Mouse (Mus musculus) ES-E14 (cell line): ENCODE results near the gene Cdc42bpa. TPM values are rescaled to one million over a fixed set of nuclear protein-coding genes. Genes with fewer than 3 reads are reported as not detected.

Experiments
- DNase-seq: peaks from one replicate; pipeline ENCODE4 v3.0.0-alpha.2; 2013; ENCODE audit warnings: low read depth, low spot score
- H3K27ac ChIP-seq: 2 replicates; pipeline ENCODE4 v1.5.1; 2012; ENCODE audit warnings: low read depth, mild to moderate bottlenecking, low read length, moderate library complexity, mixed read lengths; ENCODE audit not compliant: poor library complexity, insufficient read depth, severe bottlenecking
- H3K36me3 ChIP-seq: 2 replicates; pipeline ENCODE4 v1.6.1; 2012; ENCODE audit warnings: mild to moderate bottlenecking, low read length, moderate library complexity, mixed read lengths; ENCODE audit not compliant: control insufficient read depth, poor library complexity, insufficient read depth, severe bottlenecking
- H3K4me1 ChIP-seq, 2 experiments: fragments of 150-350 bp in 1 of 2; sonication (generic) in 1 of 2; 2 replicates each; pipeline ENCODE4 v1.6.1; 2012; ENCODE audit warnings: low read length in 2 of 2, mild to moderate bottlenecking in 1 of 2, mixed read lengths in 1 of 2; ENCODE audit not compliant: control insufficient read depth in 2 of 2, insufficient read depth in 2 of 2, poor library complexity in 1 of 2
- H3K4me3 ChIP-seq, 2 experiments: fragments of 150-350 bp in 1 of 2; sonication (generic) in 1 of 2; 2 replicates each; pipeline ENCODE4 v1.5.1; 2012; ENCODE audit warnings: low read length in 2 of 2, low read depth in 1 of 2, mild to moderate bottlenecking in 1 of 2, mixed read lengths in 1 of 2; ENCODE audit not compliant: insufficient read depth in 1 of 2, poor library complexity in 1 of 2, severe bottlenecking in 1 of 2
- H3K9ac ChIP-seq: 2 replicates; pipeline ENCODE4 v1.6.1; 2012; ENCODE audit warnings: low read depth, mild to moderate bottlenecking, low read length, mixed read lengths; ENCODE audit not compliant: poor library complexity, insufficient read depth, severe bottlenecking
- H3K9me3 ChIP-seq: fragments of 150-350 bp; sonication (generic); 2 replicates; pipeline ENCODE4 v1.6.1; 2012; ENCODE audit warnings: low read depth, mild to moderate bottlenecking, low read length; ENCODE audit not compliant: control insufficient read depth, insufficient read depth
- CHD2 ChIP-seq: IDR thresholded peaks from 2 replicates; pipeline ENCODE4 v1.6.1; 2014; ENCODE audit warnings: mild to moderate bottlenecking, low read depth, low read length, inconsistent platforms
- HCFC1 ChIP-seq: IDR thresholded peaks from 2 replicates; pipeline ENCODE4 v1.6.1; 2012; ENCODE audit warnings: low read length, inconsistent platforms, borderline replicate concordance; ENCODE audit not compliant: insufficient read depth
- MAFK ChIP-seq: IDR thresholded peaks from 2 replicates; pipeline ENCODE4 v1.6.1; 2014; ENCODE audit warnings: mild to moderate bottlenecking, low read depth, low read length, inconsistent platforms; ENCODE audit not compliant: insufficient read depth
- ZC3H11A ChIP-seq: IDR thresholded peaks from 2 replicates; pipeline ENCODE4 v1.6.1; 2012; ENCODE audit warnings: low read depth, mild to moderate bottlenecking, inconsistent platforms, low read length, borderline replicate concordance
- ZNF384 ChIP-seq: IDR thresholded peaks from 2 replicates; pipeline ENCODE4 v1.6.1; 2012; ENCODE audit warnings: low read depth, low read length, inconsistent platforms
- in situ Hi-C, 2 experiments: fragments of 600-800 bp; cut with MboI; formaldehyde crosslinking; loops; one replicate each; pipeline ENCODE4 v1.15.1; 2025; ENCODE audit warnings: low sequenced_read_pairs in 2 of 2, inconsistent platforms in 1 of 2; ENCODE audit not compliant: unreplicated experiment in 2 of 2
- total RNA-seq: library from RNA; depleted of rRNA; stranded (reverse); fragments of 300-350 nt; gene quantifications from 2 replicates; pipeline ENCODE4 v1.2.3, GENCODE M21; 2012

Gene Cdc42bpa
- total RNA-seq, 1 experiment = 22.1 TPM

DNA sequence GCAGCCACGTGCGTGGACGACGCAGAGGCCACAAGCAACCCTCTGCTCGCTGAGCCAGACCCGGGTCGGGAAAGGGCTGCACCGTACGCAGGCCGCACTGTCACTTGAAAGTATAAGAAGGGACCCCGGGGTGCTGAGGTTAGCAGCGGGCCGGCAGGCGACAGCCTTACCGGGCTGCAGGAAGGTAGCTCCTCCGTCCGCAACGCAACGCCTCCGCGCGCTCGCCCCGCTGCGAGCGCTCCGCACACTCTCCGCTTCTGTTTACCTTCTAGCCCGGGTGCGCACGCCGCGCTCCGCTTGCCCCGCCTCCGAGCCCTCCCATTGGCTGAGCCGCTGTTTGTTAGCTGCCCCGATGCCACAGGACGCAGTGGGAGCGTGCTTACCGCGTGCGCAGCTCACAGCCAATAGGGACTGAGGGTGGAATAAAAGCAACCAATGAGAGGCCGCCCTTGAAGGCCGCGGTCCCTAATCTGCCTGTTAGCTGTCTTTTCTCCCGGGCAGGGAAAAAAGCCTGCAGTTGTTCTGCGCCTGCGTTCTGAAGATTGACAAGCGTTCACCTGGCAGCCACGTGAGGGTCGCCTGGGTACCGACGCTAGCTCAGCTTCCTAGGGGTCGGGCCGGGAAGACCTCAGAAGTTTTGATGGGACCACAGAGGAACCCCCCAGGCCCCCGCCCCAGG, 235.6 kb downstream of the Cdc42bpa start:
- in situ Hi-C loops = no loop called here
- peak; percentile 96 for DNase-seq
- no peak for TF ChIP-seq ZC3H11A
- peak; percentile 88 for TF ChIP-seq CHD2
- TF ChIP-seq HCFC1 = no peak; the same call in 1 of the 2 replicates
- Histone ChIP-seq H3K9me3 (no peaks in the 10 kb centered on the region), H3K36me3 (no peaks in the 10 kb centered on the region), H3K4me3 (peak overlapping the region; percentile 70 to 89), H3K27ac (no peak overlapping the region), H3K4me1 (peaks cover 1 to 13% of the 10 kb centered on the region in 2 experiments; a peak in 1 of 4 replicates), H3K9ac (peak overlapping the region; percentile 55)

DNA sequence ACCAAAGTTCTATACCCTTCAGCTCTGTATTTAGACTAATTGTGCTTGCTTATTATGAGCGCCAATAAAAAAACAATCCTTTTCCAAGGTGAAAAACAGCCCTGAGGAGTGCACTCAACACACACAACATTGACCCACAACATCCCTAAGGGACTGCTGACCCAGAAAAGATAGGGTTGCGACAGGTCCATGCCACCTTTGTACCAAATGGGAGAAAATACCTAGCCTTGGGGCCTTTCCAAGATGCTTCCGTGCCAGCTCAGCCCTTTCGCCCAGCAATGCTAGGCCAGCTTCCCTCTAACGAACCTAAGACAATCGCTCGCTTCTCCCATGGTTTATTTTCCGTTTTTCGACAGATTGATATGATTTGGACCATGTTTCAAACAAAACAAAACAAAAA, 236.2 kb downstream of the Cdc42bpa start:
- Histone ChIP-seq H3K27ac (no peak overlapping the region), H3K4me3 (peak overlapping the region in 1 of 2 experiments; percentile 38; a peak in 1 of 4 replicates), H3K4me1 (peaks cover 1 to 13% of the 10 kb centered on the region in 2 experiments; a peak in 1 of 4 replicates), H3K9ac (peak overlapping the region; percentile 55; the same call in 1 of the 2 replicates), H3K9me3 (no peaks in the 10 kb centered on the region), H3K36me3 (no peaks in the 10 kb centered on the region)
- DNase-seq = no peak
- in situ Hi-C loops = no loop called here
- TF ChIP-seq ZC3H11A (no peak), MAFK (no peak), CHD2 (no peak), HCFC1 (no peak), ZNF384 (no peak)

DNA sequence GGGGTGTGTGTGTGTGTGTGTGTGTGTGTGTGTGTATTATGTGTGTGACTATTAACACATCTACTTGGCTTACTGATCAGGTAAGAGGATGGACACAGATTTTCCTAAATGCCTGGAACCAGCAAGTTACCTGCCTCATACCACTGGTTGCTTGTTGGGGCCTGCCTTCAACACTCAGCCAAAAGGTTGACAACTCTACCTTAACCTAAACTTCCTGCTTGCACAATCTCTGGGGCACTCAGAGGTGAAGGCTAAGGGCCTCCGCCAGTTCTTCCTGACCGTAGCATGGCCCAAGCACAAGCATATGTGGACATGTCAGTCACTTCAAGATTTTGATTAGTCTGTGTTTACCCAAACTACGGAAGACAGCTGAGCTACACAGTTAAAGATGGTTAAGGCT, 237.7 kb downstream of the Cdc42bpa start:
- H3K4me1 ChIP-seq = peaks cover 0 to 7% of the 10 kb centered on the region in 2 experiments; a peak in 1 of 4 replicates
- no peak for DNase-seq
- H3K4me3 ChIP-seq = no peak overlapping the region
- TF ChIP-seq MAFK (no peak), HCFC1 (no peak), CHD2 (no peak), ZC3H11A (no peak)
- H3K36me3 ChIP-seq = no peaks in the 10 kb centered on the region
- H3K9ac ChIP-seq = no peak overlapping the region
- H3K27ac ChIP-seq = no peak overlapping the region
- in situ Hi-C loops = no loop called here
- no peaks in the 10 kb centered on the region for H3K9me3 ChIP-seq

DNA sequence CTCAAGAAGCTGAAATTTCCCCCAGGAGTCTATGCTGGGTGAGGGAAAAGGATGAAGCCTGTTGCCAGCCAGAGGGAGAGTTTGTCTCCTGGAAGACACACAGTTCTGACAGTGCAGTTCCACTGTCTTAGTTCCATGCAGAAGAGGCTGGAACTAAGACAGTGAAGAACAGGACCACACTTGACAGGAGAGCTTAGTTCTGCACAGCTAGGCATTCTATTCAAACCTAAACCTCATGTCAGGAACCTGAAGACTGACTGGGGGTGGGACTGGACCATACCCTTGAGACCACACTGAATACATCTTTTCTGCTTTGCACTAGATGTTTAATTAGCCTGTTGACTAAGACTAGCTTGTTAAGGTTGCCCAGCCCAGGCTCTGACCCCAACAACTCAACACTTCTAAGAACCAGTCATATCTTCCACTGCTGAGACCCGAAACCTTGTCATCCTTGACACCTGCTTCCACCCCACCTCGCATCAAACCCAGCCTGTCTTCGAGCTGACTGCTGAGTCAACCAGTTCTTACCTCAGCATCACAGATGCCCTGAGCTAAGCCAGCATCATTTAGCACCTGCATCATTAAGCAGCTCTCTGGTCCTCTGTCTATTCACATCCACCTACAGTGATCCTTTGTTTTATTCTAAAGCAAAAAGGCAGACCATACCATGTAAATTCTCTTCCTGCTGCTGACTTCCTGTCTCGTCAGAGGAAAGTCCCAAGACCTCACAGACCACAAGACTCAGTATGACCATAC, 238.9 kb downstream of the Cdc42bpa start, which contains the start of gene Coq8a:
TSS of gene Coq8a (minus strand) at position 644 of the 756 bp plus-strand sequence.
- in situ Hi-C loops = no loop called here
- H3K4me1 ChIP-seq = peaks cover 0 to 7% of the 10 kb centered on the region in 2 experiments; a peak in 1 of 4 replicates
- H3K27ac ChIP-seq = no peak within 1 kb of the TSS
- no peak for TF ChIP-seq MAFK
- no peak for DNase-seq
- H3K9me3 ChIP-seq = no peaks in the 10 kb centered on the region
- no peak within 1 kb of the TSS for H3K9ac ChIP-seq
- H3K36me3 ChIP-seq = no peaks in the 10 kb centered on the region
- H3K4me3 ChIP-seq = no peak within 1 kb of the TSS
